Mouse (Mus musculus): Measurements from ENCODE around the gene Parp9.

GRCm38 (mm10) chr16:35903014-35903640 lies 35.1 kb upstream of the Parp9 start:
- TF ChIP-seq CTCF (IDR thresholded peaks at IDR 0.05; ENCODE audit: borderline replicate concordance, extremely low read depth, insufficient read depth, insufficient read length) (no peak), POLR2A (IDR thresholded peaks at IDR 0.05; ENCODE audit: borderline replicate concordance, extremely low read depth, insufficient read depth, insufficient read length, poor library complexity, severe bottlenecking) (no peak)

Data from brain, embryonic 14.5 days (tissue).